Mouse (Mus musculus) brain, embryonic 14.5 days (tissue): ENCODE results near the gene Lemd1. TPM values are rescaled to one million over a fixed set of nuclear protein-coding genes. Genes with fewer than 3 reads are reported as not detected.

Experiments
- DNase-seq: peaks from one replicate; pipeline ENCODE4 v3.0.0-alpha.2; 2011; ENCODE audit warnings: low read depth
- CTCF ChIP-seq: fragments of 200-500 bp; IDR thresholded peaks from 2 replicates; pipeline ENCODE4 v1.5.1; 2012; ENCODE audit warnings: inconsistent platforms, mild to moderate bottlenecking, moderate library complexity, borderline replicate concordance; ENCODE audit not compliant: insufficient read depth, insufficient read length; ENCODE audit errors: extremely low read depth
- POLR2A ChIP-seq: fragments of 200-500 bp; IDR thresholded peaks from 2 replicates; pipeline ENCODE4 v1.6.1; 2012; ENCODE audit warnings: mild to moderate bottlenecking, inconsistent platforms, borderline replicate concordance; ENCODE audit not compliant: poor library complexity, insufficient read depth, insufficient read length, severe bottlenecking; ENCODE audit errors: extremely low read depth
- polyA plus RNA-seq: library from polyadenylated mRNA; depleted of rRNA; stranded (reverse); fragments of >200 nt; gene quantifications from 2 replicates; pipeline ENCODE4 v1.2.3, GENCODE M21; 2012; rRNA removed

Lemd1 gene
- 22.9 and 25.1 TPM in 2 replicates for polyA plus RNA-seq

DNA sequence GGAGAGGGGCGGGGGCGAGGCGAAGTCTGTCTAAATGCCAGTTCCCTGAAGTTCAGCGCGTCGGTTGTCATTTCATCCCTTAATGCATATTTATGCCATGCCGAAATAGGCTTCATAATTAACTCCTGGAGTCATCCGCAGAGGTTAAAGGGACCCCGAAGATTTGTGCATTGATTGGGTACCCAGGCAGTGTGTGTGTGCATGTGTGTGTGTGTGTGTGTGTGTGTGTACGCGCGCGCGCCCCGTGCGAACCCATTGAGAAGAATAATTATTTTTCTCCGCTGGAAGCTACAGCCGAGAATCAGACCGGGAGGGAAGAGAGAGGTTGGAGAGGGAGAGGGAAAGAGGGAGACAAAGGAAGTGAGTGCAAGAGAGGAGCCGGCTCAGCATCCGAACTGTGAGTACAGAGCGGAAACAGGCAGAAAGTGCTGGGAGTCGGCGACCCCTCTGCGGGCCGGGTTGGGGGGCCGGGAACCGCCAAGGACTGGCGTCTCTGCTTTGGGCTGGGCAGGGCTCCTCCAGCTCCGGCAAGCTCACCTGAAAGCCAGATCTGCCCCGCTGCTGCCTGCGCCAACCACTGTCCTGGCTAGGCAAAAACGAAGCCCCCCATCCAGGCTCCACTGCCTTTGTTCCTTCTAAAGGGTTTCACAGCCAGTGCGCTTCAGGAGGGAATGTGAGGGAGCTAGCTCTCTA, at the start of gene Lemd1, which contains the start of gene AC124108.1:
Gene Lemd1 (plus strand): TSS at position 339 of the 693 bp plus-strand sequence.
Gene AC124108.1 (plus strand): TSS at position 365 of the 693 bp plus-strand sequence.
- peak; percentile 84 for DNase-seq
- no peak for TF ChIP-seq POLR2A

GRCm38 (mm10) chr1:132141753-132142152, 49.5 kb upstream of the Lemd1 start:
- TF ChIP-seq POLR2A (no peak), CTCF (no peak)

GRCm38 (mm10) chr1:132143079-132143478, 48.2 kb upstream of the Lemd1 start:
- TF ChIP-seq CTCF (no peak), POLR2A (no peak)
- no peak for DNase-seq

More at GRCm38 (mm10) chr1:132141753-132142152, 49.5 kb upstream of the Lemd1 start:
- DNase-seq = no peak

GRCm38 (mm10) chr1:132143730-132144129, 47.5 kb upstream of the Lemd1 start:
- DNase-seq = no peak
- TF ChIP-seq POLR2A (no peak), CTCF (no peak)

GRCm38 (mm10) chr1:132144223-132144622, 47.0 kb upstream of the Lemd1 start:
- no peak for TF ChIP-seq CTCF
- no peak for TF ChIP-seq POLR2A
- peak; percentile 92 for DNase-seq

- no peak for DNase-seq
- TF ChIP-seq POLR2A (no peak), CTCF (no peak)
These were observed 46.4 kb upstream of the Lemd1 start for GRCm38 (mm10) chr1:132144837-132145236.

- no peak for TF ChIP-seq CTCF
- no peak for TF ChIP-seq POLR2A
- no peak for DNase-seq
These were observed 45.1 kb upstream of the Lemd1 start for GRCm38 (mm10) chr1:132145973-132146685.

- TF ChIP-seq CTCF (no peak), POLR2A (no peak)
- DNase-seq = no peak
These were observed 41.8 kb upstream of the Lemd1 start for GRCm38 (mm10) chr1:132149410-132149809.

- no peak for TF ChIP-seq POLR2A
- TF ChIP-seq CTCF = no peak
- DNase-seq = no peak
These were observed 41.1 kb upstream of the Lemd1 start for GRCm38 (mm10) chr1:132150171-132150570.

DNA sequence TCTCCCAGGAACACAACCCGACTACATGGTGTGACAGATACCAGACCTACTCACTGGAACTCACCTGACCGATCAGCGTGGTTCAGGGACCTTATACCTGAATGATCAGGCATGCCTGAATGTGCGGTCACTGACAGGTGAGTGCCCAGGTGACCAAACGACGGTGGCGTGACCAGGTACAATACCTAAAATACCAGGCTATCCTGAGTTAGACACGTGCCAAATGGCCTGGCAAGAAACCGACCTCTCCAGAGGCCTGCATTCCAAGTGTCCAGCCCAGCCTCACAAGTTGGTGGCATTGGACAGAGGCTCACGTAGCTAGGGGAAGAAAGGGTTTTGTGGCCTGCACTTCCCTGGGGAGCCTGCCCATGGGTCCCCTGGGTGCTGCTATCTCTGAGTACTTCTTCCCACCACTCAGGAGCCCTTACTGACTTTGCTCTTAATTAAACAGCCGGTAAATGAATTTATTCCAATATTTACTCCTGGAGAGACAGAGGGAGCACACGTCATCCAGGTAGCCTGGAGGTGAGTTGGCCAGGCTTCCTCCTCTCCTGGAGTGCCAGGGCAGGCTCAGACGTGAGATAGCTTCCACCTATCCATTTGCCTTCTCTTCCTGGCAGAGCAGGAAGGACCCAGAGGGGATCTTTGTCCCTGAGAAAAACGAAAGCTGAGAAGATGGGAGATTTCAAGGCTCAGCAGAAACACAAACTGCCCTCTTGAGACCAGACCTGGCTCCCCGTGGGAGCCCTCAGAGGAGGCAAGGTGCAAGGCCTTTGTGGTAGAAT, 40.2 kb upstream of the Lemd1 start:
- no peak for TF ChIP-seq CTCF
- TF ChIP-seq POLR2A = no peak
- no peak for DNase-seq

DNA sequence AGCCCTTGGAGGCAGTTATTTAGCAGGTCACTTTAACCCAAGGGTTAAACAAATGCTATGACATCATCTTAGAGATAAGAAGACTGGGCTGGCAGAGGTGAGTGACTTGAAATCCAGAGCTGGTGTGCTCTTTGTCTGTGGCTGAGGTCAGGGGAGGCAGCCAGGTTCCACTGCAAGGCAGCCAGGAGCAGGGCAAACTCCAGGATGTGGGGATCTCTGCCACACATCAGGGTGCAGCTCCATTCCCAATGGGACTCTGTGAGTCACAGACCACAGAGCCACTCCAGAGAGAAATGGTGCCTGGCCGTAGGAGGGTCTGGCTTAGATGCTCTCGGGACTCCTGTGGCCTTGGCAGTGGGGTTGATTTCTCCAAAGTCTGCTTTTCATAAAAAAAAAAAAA, 39.3 kb upstream of the Lemd1 start:
- no peak for TF ChIP-seq CTCF
- no peak for TF ChIP-seq POLR2A
- no peak for DNase-seq
